Mouse (Mus musculus) left cerebral cortex, adult 18-20 months (tissue): ENCODE data around the gene Mtmr1. TPM values are rescaled to one million over a fixed set of nuclear protein-coding genes. Genes with fewer than 3 reads are reported as not detected.
A peak's percentile ranks its signal among the peaks of the same experiment; 100 is the strongest.
"Not testable (repeated sequence)": the region's sequence is repeated elsewhere in the genome, so short reads cannot be mapped to it uniquely, and the experiment has no call there.

Experiments used
- DNase-seq, 2 experiments: peaks; one replicate each; pipeline ENCODE4 v3.0.0; 2021 to 2022; ENCODE audit warnings: low spot score in 2 of 2, mixed read lengths in 1 of 2
- long read RNA-seq, 2 experiments: library from polyadenylated mRNA; stranded (forward); transcript quantifications; one replicate each; pipeline ENCODE4 v2.0.0; 2021
- total RNA-seq, 2 experiments: library from RNA; stranded (reverse); gene quantifications; 2 replicates each; pipeline ENCODE4 v1.2.3; 2021

Gene Mtmr1
- 10 to 100 TPM; 42.7 to 47.5 TPM for total RNA-seq
- long read RNA-seq, experiment 1, full-length matches to known transcripts, result 4 of 33 reads
- long read RNA-seq, experiment 1, partial matches to known transcripts, result 2 of 33 reads
- long read RNA-seq, experiment 1, other reads (novel, unspliced or antisense), result 27 of 33 reads
- long read RNA-seq, experiment 2, full-length matches to known transcripts, result 2 of 31 reads
- long read RNA-seq, experiment 2, partial matches to known transcripts, result 3 of 31 reads
- long read RNA-seq, experiment 2, other reads (novel, unspliced or antisense), result 26 of 31 reads

GRCm38 (mm10) chrX:71364554-71364991 is at the start of gene Mtmr1:
Gene Mtmr1 (plus strand): TSS chrX:71364760.
- DNase-seq, result peak; percentile 67 to 72

- no peak for DNase-seq
Measured at GRCm38 (mm10) chrX:71352033-71352432, 12.5 kb upstream of the Mtmr1 start.

- no peak for DNase-seq
Measured at GRCm38 (mm10) chrX:71355331-71355730, 9.2 kb upstream of the Mtmr1 start.

- DNase-seq, result not testable (repeated sequence)
Measured at GRCm38 (mm10) chrX:71361793-71362192, 2.8 kb upstream of the Mtmr1 start.

GRCm38 (mm10) chrX:71364062-71364461 is 498 bp upstream of the Mtmr1 start:
- peak; percentile 29 for DNase-seq

GRCm38 (mm10) chrX:71365011-71365410 is 451 bp downstream of the Mtmr1 start:
- DNase-seq, result peak; percentile 6 to 18

GRCm38 (mm10) chrX:71365510-71365909 is 950 bp downstream of the Mtmr1 start:
- DNase-seq, result peak in 1 of 2 experiments; percentile 6

- DNase-seq, result no peak
Measured at GRCm38 (mm10) chrX:71366973-71367372, 2.4 kb downstream of the Mtmr1 start.

- no peak for DNase-seq
Measured at GRCm38 (mm10) chrX:71376781-71377180, 12.2 kb downstream of the Mtmr1 start.

- no peak for DNase-seq
Measured at GRCm38 (mm10) chrX:71378435-71378834, 13.9 kb downstream of the Mtmr1 start.

GRCm38 (mm10) chrX:71381571-71381970 is 17.0 kb downstream of the Mtmr1 start:
- DNase-seq, result peak; percentile 15 to 23

- DNase-seq, result no peak
Measured at GRCm38 (mm10) chrX:71396326-71396725, 31.8 kb downstream of the Mtmr1 start.

- no peak for DNase-seq
Measured at GRCm38 (mm10) chrX:71406290-71406689, 41.7 kb downstream of the Mtmr1 start.

GRCm38 (mm10) chrX:71408386-71408785 is 43.8 kb downstream of the Mtmr1 start:
- DNase-seq, result no peak

GRCm38 (mm10) chrX:71412776-71413175 is 48.2 kb downstream of the Mtmr1 start:
- DNase-seq, result no peak

- no peak for DNase-seq
Measured at GRCm38 (mm10) chrX:71413616-71414015, 49.1 kb downstream of the Mtmr1 start.

- no peak for DNase-seq
Measured at GRCm38 (mm10) chrX:71424852-71425251, 60.3 kb downstream of the Mtmr1 start.

GRCm38 (mm10) chrX:71425746-71426519 is 61.4 kb downstream of the Mtmr1 start:
- peak; percentile 79 to 88 for DNase-seq

- no peak for DNase-seq
Measured at GRCm38 (mm10) chrX:71427491-71427890, 62.9 kb downstream of the Mtmr1 start.

GRCm38 (mm10) chrX:71430900-71431299 is 66.3 kb downstream of the Mtmr1 start:
- DNase-seq, result no peak

- DNase-seq, result no peak
Measured at GRCm38 (mm10) chrX:71434448-71434847, 69.9 kb downstream of the Mtmr1 start.

GRCm38 (mm10) chrX:71434860-71435259 is 70.3 kb downstream of the Mtmr1 start:
- DNase-seq, result no peak
